8 mouse cellular contexts compared by ENCODE assay signal in the genomic region with DNA sequence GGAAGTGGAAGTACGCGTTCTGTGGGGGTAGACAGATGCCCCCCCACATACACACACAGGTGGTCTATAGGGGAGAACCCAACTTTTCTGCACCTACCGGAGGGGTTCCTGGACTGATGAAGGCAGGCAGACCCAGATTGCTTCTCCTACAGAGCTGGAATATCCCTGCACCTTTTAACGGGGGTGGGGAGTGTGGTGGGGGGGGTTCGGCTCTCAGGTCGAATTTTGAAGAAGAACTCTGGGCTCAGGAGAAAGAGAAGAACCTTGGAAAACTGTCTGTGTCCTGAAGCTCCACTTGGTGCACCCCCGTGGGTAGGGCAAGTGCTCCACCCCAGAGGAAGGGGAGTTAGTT. TPM values are rescaled to one million over a fixed set of nuclear protein-coding genes. Genes with fewer than 3 reads are reported as not detected.
DNase-seq lines count a peak whose midpoint lies in the region; ATAC-seq and TF ChIP-seq lines count a peak whose summit lies in the region.

No protein-coding gene starts in this region.

- no peak for TF ChIP-seq EP300 in lung, postnatal 0 days (IDR thresholded peaks at IDR 0.05)

- no peaks in the 10 kb centered on the region for H3K36me3 ChIP-seq in lung, postnatal 0 days (ENCODE audit: insufficient read depth, low read length)
- no peaks in the 10 kb centered on the region for H3K36me3 ChIP-seq in forebrain, embryonic 13.5 days (ENCODE audit: poor library complexity, severe bottlenecking)
- H3K36me3 ChIP-seq in limb, embryonic 12.5 days = no peaks in the 10 kb centered on the region

- no peaks in the 10 kb centered on the region for H3K9me3 ChIP-seq in lung, postnatal 0 days (ENCODE audit: low read length)
- H3K9me3 ChIP-seq in forebrain, embryonic 13.5 days (replicated peaks) = no peaks in the 10 kb centered on the region
- no peaks in the 10 kb centered on the region for H3K9me3 ChIP-seq in limb, embryonic 12.5 days

- peak overlapping the region; percentile 79 for H3K4me3 ChIP-seq in lung, postnatal 0 days (ENCODE audit: low read depth, low read length)
- H3K4me3 ChIP-seq in forebrain, embryonic 13.5 days = peak overlapping the region; percentile 66
- H3K4me3 ChIP-seq in limb, embryonic 12.5 days (replicated peaks) = peak overlapping the region; percentile 70
- H3K4me3 ChIP-seq in olfactory bulb, adult 2 months (ENCODE audit: insufficient read depth, low read depth, low read length) = peak overlapping the region; percentile 62

- no peaks in the 10 kb centered on the region for H3K4me1 ChIP-seq in lung, postnatal 0 days (ENCODE audit: insufficient read depth, low read depth, low read length)
- peaks cover 11% of the 10 kb centered on the region; the same call in 1 of the 2 replicates for H3K4me1 ChIP-seq in forebrain, embryonic 13.5 days
- H3K4me1 ChIP-seq in limb, embryonic 12.5 days (replicated peaks) = peaks cover 19% of the 10 kb centered on the region
- H3K4me1 ChIP-seq in olfactory bulb, adult 2 months (ENCODE audit: control insufficient read depth, insufficient read depth, low read length) = peaks cover 12% of the 10 kb centered on the region

- no peak for ATAC-seq in lung, postnatal 0 days
- no peak; the same call in 1 of the 2 replicates for ATAC-seq in forebrain, embryonic 13.5 days
- ATAC-seq in limb, embryonic 12.5 days (ENCODE audit: insufficient number of reproducible peaks, insufficient read depth, low FRiP score, low TSS enrichment, low read depth) = no peak

- no peaks in the 10 kb centered on the region for H3K27me3 ChIP-seq in lung, postnatal 0 days (replicated peaks; ENCODE audit: insufficient read depth, low read length)
- H3K27me3 ChIP-seq in forebrain, embryonic 13.5 days = peaks cover 18% of the 10 kb centered on the region
- H3K27me3 ChIP-seq in limb, embryonic 12.5 days = peaks cover 35% of the 10 kb centered on the region

- DNase-seq in lung, postnatal 0 days (ENCODE audit: low spot score) = no peak
- DNase-seq in lung, postnatal 36 days = no peak
- no peak for DNase-seq in layer of hippocampus, adult 11-12 months (ENCODE audit: low spot score)
- no peak for DNase-seq in right cerebral cortex, postnatal 36 days (ENCODE audit: low spot score in 2 of 2)
- DNase-seq in cerebellum, postnatal 4 days (ENCODE audit: low spot score in 2 of 2) = no peak

- 9% methylated on average over 7 of the region's 7 CpGs for WGBS in lung, postnatal 0 days
- WGBS in forebrain, embryonic 13.5 days = 7% methylated on average over 7 of the region's 7 CpGs
- WGBS in limb, embryonic 12.5 days = 9% methylated on average over 7 of the region's 7 CpGs
- 13% methylated on average over 7 of the region's 7 CpGs for WGBS in olfactory bulb, adult 2 months

- peak overlapping the region; percentile 93 for H3K27ac ChIP-seq in lung, postnatal 0 days (ENCODE audit: low read length)
- H3K27ac ChIP-seq in forebrain, embryonic 13.5 days = no peak overlapping the region
- H3K27ac ChIP-seq in limb, embryonic 12.5 days = no peak overlapping the region
- no peak overlapping the region for H3K27ac ChIP-seq in olfactory bulb, adult 2 months (ENCODE audit: insufficient read depth, low read depth, low read length)

- TF ChIP-seq POLR2A in olfactory bulb, adult 2 months (IDR thresholded peaks at IDR 0.05; ENCODE audit: insufficient read depth, low read depth, low read length) = no peak

- peak overlapping the region; percentile 77 for H3K4me2 ChIP-seq in lung, postnatal 0 days (replicated peaks; ENCODE audit: low read depth, low read length)
- peak overlapping the region; percentile 92 for H3K4me2 ChIP-seq in forebrain, embryonic 13.5 days
- peak overlapping the region; percentile 99 for H3K4me2 ChIP-seq in limb, embryonic 12.5 days

- peak overlapping the region; percentile 88 for H3K9ac ChIP-seq in lung, postnatal 0 days (replicated peaks; ENCODE audit: low read depth)
- H3K9ac ChIP-seq in forebrain, embryonic 13.5 days = peak overlapping the region; percentile 65
- H3K9ac ChIP-seq in limb, embryonic 12.5 days (replicated peaks) = peak overlapping the region; percentile 69

- no peak for TF ChIP-seq CTCF in lung, postnatal 0 days (IDR thresholded peaks at IDR 0.05)
- no peak for TF ChIP-seq CTCF in olfactory bulb, adult 2 months (IDR thresholded peaks at IDR 0.05; ENCODE audit: insufficient read depth, low read depth, low read length)

RNA-seq across cellular contexts. Expression of a gene that starts 0.4 kb away (rescaled TPM):
- polyA plus RNA-seq in lung, postnatal 0 days (2015; fragmentation: Nextera tagmentation; extraction: Ambion mirVana) = 298 and 352 TPM in 2 replicates
- polyA plus RNA-seq in forebrain, embryonic 13.5 days (2015; fragmentation: Nextera tagmentation; extraction: Ambion mirVana) = 3.8 and 5.7 TPM in 2 replicates
- 18.5 and 21.2 TPM in 2 replicates for polyA plus RNA-seq in limb, embryonic 12.5 days (2016; fragmentation: Nextera tagmentation; extraction: Ambion mirVana)
- not detected in 2 replicates for polyA plus RNA-seq in olfactory bulb, adult 2 months (2012; ENCODE audit: insufficient read depth, insufficient read length, low replicate concordance, missing spikeins)

Comparison
In these comparisons a context has a peak if more than half of its experiments do, and no peak if none do; other contexts are left out.
1. RNA of a gene that starts 0.4 kb away (polyA plus RNA-seq): 298 to 352 TPM in lung, postnatal 0 days; 18.5 to 21.2 TPM in limb, embryonic 12.5 days, 3.8 to 5.7 TPM in forebrain, embryonic 13.5 days and not detected in olfactory bulb, adult 2 months; every median in the first group is over 10 times any median in the second.
2. Peak in every context shown above with its lines, with median percentiles within 50 percentile points of each other: H3K4me2 ChIP-seq, H3K4me3 ChIP-seq and H3K9ac ChIP-seq.